Mouse (Mus musculus): Measurements from ENCODE around the gene Rabgap1l. TPM values are rescaled to one million over a fixed set of nuclear protein-coding genes. Genes with fewer than 3 reads are reported as not detected.

The Rabgap1l gene
- total and polyA plus RNA-seq, 2 experiments from 2014 or later: 27.4 to 140 TPM

- H3K27ac ChIP-seq (ENCODE audit: low read depth, low read length): no peak overlapping the region
- no peak for TF ChIP-seq CTCF (IDR thresholded peaks at IDR 0.05; ENCODE audit: low read depth)
- H3K4me1 ChIP-seq (ENCODE audit: insufficient read depth): no peaks in the 10 kb centered on the region
- no peak overlapping the region for H3K4me2 ChIP-seq (ENCODE audit: low read depth)
- no peaks in the 10 kb centered on the region for H3K27me3 ChIP-seq (ENCODE audit: insufficient read depth, low read length)
- H3K4me3 ChIP-seq (ENCODE audit: low read depth, low read length): no peak overlapping the region
- H3K36me3 ChIP-seq (ENCODE audit: insufficient read depth): no peaks in the 10 kb centered on the region
- ATAC-seq: no peak
- DNase-seq: no peak
- no peaks in the 10 kb centered on the region for H3K9me3 ChIP-seq (ENCODE audit: low read length)
- H3K9ac ChIP-seq: no peak overlapping the region
These were observed 82.5 kb downstream of the Rabgap1l start for GRCm38 (mm10) chr1:160710539-160710938.

GRCm38 (mm10) chr1:160704596-160704995, 88.4 kb downstream of the Rabgap1l start:
- H3K36me3 ChIP-seq (ENCODE audit: insufficient read depth): peaks cover 4% of the 10 kb centered on the region; the same call in 1 of the 2 replicates
- H3K9me3 ChIP-seq (ENCODE audit: low read length): no peaks in the 10 kb centered on the region
- no peak overlapping the region for H3K4me3 ChIP-seq (ENCODE audit: low read depth, low read length)
- WGBS: 100% methylated on average over 2 of the region's 2 CpGs
- no peaks in the 10 kb centered on the region for H3K27me3 ChIP-seq (ENCODE audit: insufficient read depth, low read length)
- H3K9ac ChIP-seq: no peak overlapping the region
- ATAC-seq: no peak
- H3K27ac ChIP-seq (ENCODE audit: low read depth, low read length): no peak overlapping the region
- no peak for TF ChIP-seq CTCF (IDR thresholded peaks at IDR 0.05; ENCODE audit: low read depth)
- H3K4me2 ChIP-seq (ENCODE audit: low read depth): no peak overlapping the region
- no peaks in the 10 kb centered on the region for H3K4me1 ChIP-seq (ENCODE audit: insufficient read depth)
- DNase-seq: no peak

- Histone ChIP-seq H3K36me3 (ENCODE audit: insufficient read depth) (peaks cover 4% of the 10 kb centered on the region; the same call in 1 of the 2 replicates), H3K27ac (ENCODE audit: low read depth, low read length) (no peak overlapping the region), H3K9me3 (ENCODE audit: low read length) (no peaks in the 10 kb centered on the region), H3K4me1 (ENCODE audit: insufficient read depth) (no peaks in the 10 kb centered on the region), H3K4me2 (ENCODE audit: low read depth) (no peak overlapping the region), H3K27me3 (ENCODE audit: insufficient read depth, low read length) (no peaks in the 10 kb centered on the region), H3K4me3 (ENCODE audit: low read depth, low read length) (no peak overlapping the region), H3K9ac (no peak overlapping the region)
- DNase-seq (no peak), ATAC-seq (no peak)
- TF ChIP-seq CTCF (IDR thresholded peaks at IDR 0.05; ENCODE audit: low read depth): no peak
- WGBS: 95% methylated on average over 6 of the region's 6 CpGs
These were observed 89.2 kb downstream of the Rabgap1l start for GRCm38 (mm10) chr1:160703813-160704212.

GRCm38 (mm10) chr1:160693094-160693447, 99.9 kb downstream of the Rabgap1l start:
- TF ChIP-seq CTCF (IDR thresholded peaks at IDR 0.05; ENCODE audit: low read depth): no peak
- Histone ChIP-seq H3K4me1 (ENCODE audit: insufficient read depth) (no peaks in the 10 kb centered on the region), H3K9ac (no peak overlapping the region), H3K9me3 (ENCODE audit: low read length) (no peaks in the 10 kb centered on the region), H3K4me3 (ENCODE audit: low read depth, low read length) (no peak overlapping the region), H3K36me3 (ENCODE audit: insufficient read depth) (no peaks in the 10 kb centered on the region), H3K27ac (ENCODE audit: low read depth, low read length) (no peak overlapping the region), H3K4me2 (ENCODE audit: low read depth) (no peak overlapping the region), H3K27me3 (ENCODE audit: insufficient read depth, low read length) (no peaks in the 10 kb centered on the region)
- DNase-seq (peak; percentile 88), ATAC-seq (peak; percentile 95)
- WGBS: 21% methylated on average over 1 of the region's 1 CpGs

- 81% methylated on average over 6 of the region's 6 CpGs for WGBS
- Histone ChIP-seq H3K36me3 (ENCODE audit: insufficient read depth) (no peaks in the 10 kb centered on the region), H3K27me3 (ENCODE audit: insufficient read depth, low read length) (no peaks in the 10 kb centered on the region), H3K27ac (ENCODE audit: low read depth, low read length) (no peak overlapping the region), H3K4me1 (ENCODE audit: insufficient read depth) (no peaks in the 10 kb centered on the region), H3K4me2 (ENCODE audit: low read depth) (no peak overlapping the region), H3K9me3 (ENCODE audit: low read length) (no peaks in the 10 kb centered on the region), H3K4me3 (ENCODE audit: low read depth, low read length) (no peak overlapping the region), H3K9ac (no peak overlapping the region)
- no peak for TF ChIP-seq CTCF (IDR thresholded peaks at IDR 0.05; ENCODE audit: low read depth)
- DNase-seq: no peak
- ATAC-seq: peak; percentile 1; the same call in 1 of the 2 replicates
These were observed 100.6 kb downstream of the Rabgap1l start for GRCm38 (mm10) chr1:160692224-160693093.

GRCm38 (mm10) chr1:160691196-160691590, 101.8 kb downstream of the Rabgap1l start:
- no peaks in the 10 kb centered on the region for H3K9me3 ChIP-seq (ENCODE audit: low read length)
- H3K4me1 ChIP-seq (ENCODE audit: insufficient read depth): no peaks in the 10 kb centered on the region
- no peak overlapping the region for H3K27ac ChIP-seq (ENCODE audit: low read depth, low read length)
- no peak for TF ChIP-seq CTCF (IDR thresholded peaks at IDR 0.05; ENCODE audit: low read depth)
- H3K4me2 ChIP-seq (ENCODE audit: low read depth): no peak overlapping the region
- DNase-seq (no peak), ATAC-seq (no peak)
- H3K36me3 ChIP-seq (ENCODE audit: insufficient read depth): no peaks in the 10 kb centered on the region
- no peak overlapping the region for H3K9ac ChIP-seq
- H3K4me3 ChIP-seq (ENCODE audit: low read depth, low read length): no peak overlapping the region
- 97% methylated on average over 1 of the region's 1 CpGs for WGBS
- H3K27me3 ChIP-seq (ENCODE audit: insufficient read depth, low read length): no peaks in the 10 kb centered on the region

- DNase-seq: no peak
- Histone ChIP-seq H3K4me2 (ENCODE audit: low read depth) (no peak overlapping the region), H3K27ac (ENCODE audit: low read depth, low read length) (no peak overlapping the region), H3K27me3 (ENCODE audit: insufficient read depth, low read length) (no peaks in the 10 kb centered on the region), H3K4me1 (ENCODE audit: insufficient read depth) (no peaks in the 10 kb centered on the region), H3K36me3 (ENCODE audit: insufficient read depth) (no peaks in the 10 kb centered on the region), H3K9ac (no peak overlapping the region), H3K4me3 (ENCODE audit: low read depth, low read length) (no peak overlapping the region), H3K9me3 (ENCODE audit: low read length) (no peaks in the 10 kb centered on the region)
- no peak for TF ChIP-seq CTCF (IDR thresholded peaks at IDR 0.05; ENCODE audit: low read depth)
- 86% methylated on average over 7 of the region's 7 CpGs for WGBS
- no peak for ATAC-seq
These were observed 102.4 kb downstream of the Rabgap1l start for GRCm38 (mm10) chr1:160690516-160691195.

Measured in forebrain, postnatal 0 days (tissue).